Mouse (Mus musculus) spleen, postnatal 4 days (tissue): ENCODE data around the gene Zfp994.
"Not testable (repeated sequence)": the region's sequence is repeated elsewhere in the genome, so short reads cannot be mapped to it uniquely, and the experiment has no call there.

Experiments used
- DNase-seq, 2 experiments: peaks; one replicate each; pipeline ENCODE4 v3.0.0; 2022; ENCODE audit warnings: low spot score in 2 of 2

Gene Zfp994

GRCm38 (mm10) chr17:22225422-22226012 lies at the start of gene Zfp994:
Gene Zfp994, minus strand, starts transcription at chr17:22225616.
- peak; percentile 85 to 89 for DNase-seq

DNA sequence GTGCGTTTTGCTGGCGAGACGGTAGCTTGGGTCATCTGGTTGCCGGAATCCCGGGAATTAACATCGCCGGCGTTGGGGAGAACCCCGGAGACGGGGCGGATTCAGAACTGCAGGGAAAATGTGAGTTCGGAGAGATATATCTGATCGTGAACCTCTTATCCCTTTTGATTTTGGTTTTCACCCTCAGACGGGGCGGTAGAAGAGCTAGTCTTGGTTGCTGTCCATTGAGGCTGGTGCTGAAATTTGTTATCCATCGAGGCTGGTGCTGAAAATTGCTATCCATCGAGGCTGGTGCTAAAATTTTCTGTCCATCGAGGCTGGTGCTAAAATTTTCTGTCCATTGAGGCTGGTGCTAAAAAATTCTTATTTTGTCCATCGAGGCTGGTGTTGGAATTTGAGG lies 5.3 kb upstream of the Zfp994 start:
- DNase-seq = peak in 1 of 2 experiments; percentile 13

DNA sequence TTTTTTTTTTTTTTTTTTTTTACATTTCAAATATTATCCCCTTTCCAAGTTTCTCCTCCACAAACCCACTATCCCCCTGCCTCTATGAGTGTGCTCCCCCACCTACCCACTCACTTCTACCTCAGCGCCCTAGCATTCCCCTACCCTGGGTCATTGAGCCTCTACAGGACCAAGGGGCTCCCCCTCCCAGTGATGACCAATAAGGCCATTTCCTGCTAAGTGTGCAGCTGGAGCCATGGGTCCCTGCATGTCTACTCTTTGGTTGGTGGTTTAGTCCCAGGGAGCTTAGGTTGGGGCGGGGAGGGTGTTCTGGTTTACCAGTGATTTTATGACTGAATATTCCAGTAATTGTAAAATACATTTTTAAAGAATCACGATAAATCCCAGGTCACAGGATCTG lies 401 bp downstream of the Zfp994 start:
- not testable (repeated sequence) for DNase-seq

- not testable (repeated sequence) for DNase-seq
Measured at GRCm38 (mm10) chr17:22165722-22166294, 59.6 kb downstream of the Zfp994 start, which contains the start of gene Zfp947. Gene Zfp947, minus strand, starts transcription at chr17:22166190.

- not testable (repeated sequence) for DNase-seq
Measured at GRCm38 (mm10) chr17:22165304-22165703, 60.1 kb downstream of the Zfp994 start.

GRCm38 (mm10) chr17:22153951-22154350 lies 71.5 kb downstream of the Zfp994 start:
- not testable (repeated sequence) for DNase-seq
